8 mouse cellular contexts compared by ENCODE assay signal in the genomic region with DNA sequence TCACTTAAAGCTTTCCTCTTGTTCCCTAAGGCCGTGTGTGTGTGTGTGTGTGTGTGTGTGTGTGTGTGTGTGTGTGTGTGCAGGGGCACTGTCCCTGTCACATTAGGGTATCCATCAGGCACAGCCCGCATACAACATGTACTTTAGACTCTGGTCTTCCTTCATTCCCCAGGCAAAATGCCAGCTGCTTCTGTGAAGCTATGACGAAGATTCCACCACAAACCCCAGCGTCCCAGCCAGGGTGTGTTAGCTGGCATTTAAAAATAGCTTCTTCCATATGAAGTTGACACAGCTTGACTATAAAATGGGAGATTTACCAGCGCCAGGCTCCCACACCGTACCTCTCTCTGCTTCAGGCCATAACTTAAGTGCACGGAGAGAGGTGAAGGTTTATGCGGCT.
DNase-seq lines count a peak whose midpoint lies in the region; ATAC-seq and TF ChIP-seq lines count a peak whose summit lies in the region.

No protein-coding gene starts in this region.

- no peaks in the 10 kb centered on the region for H3K9me3 ChIP-seq in lung, embryonic 14.5 days (ENCODE audit: low read depth, low read length)
- H3K9me3 ChIP-seq in liver, embryonic 12.5 days (replicated peaks), result no peaks in the 10 kb centered on the region
- no peaks in the 10 kb centered on the region for H3K9me3 ChIP-seq in stomach, embryonic 15.5 days

- DNase-seq in lung, embryonic 14.5 days, result peak; percentile 74
- no peak for DNase-seq in lung, adult 2 months
- peak; percentile 60 to 73 for DNase-seq in frontal cortex, postnatal 14 days (ENCODE audit: low spot score in 2 of 2)
- peak; percentile 79 for DNase-seq in kidney, adult 2 months
- no peak for DNase-seq in spleen, postnatal 36 days (ENCODE audit: low spot score in 2 of 2)
- DNase-seq in cerebellum, adult 18-20 months, result no peak

- H3K4me1 ChIP-seq in lung, embryonic 14.5 days (ENCODE audit: insufficient read depth), result no peaks in the 10 kb centered on the region
- H3K4me1 ChIP-seq in lung, adult 2 months (ENCODE audit: control insufficient read depth, insufficient read depth, low read length), result no peaks in the 10 kb centered on the region
- no peaks in the 10 kb centered on the region for H3K4me1 ChIP-seq in kidney, adult 2 months (ENCODE audit: control insufficient read depth, insufficient read depth, low read length)
- peaks cover 53% of the 10 kb centered on the region for H3K4me1 ChIP-seq in liver, embryonic 12.5 days
- H3K4me1 ChIP-seq in stomach, embryonic 15.5 days, result no peaks in the 10 kb centered on the region

- H3K4me3 ChIP-seq in lung, embryonic 14.5 days (ENCODE audit: low read depth, low read length), result no peak overlapping the region
- no peak overlapping the region for H3K4me3 ChIP-seq in lung, adult 2 months (replicated peaks; ENCODE audit: extremely low read depth, low read depth, low read length)
- no peak overlapping the region for H3K4me3 ChIP-seq in kidney, adult 2 months (ENCODE audit: insufficient read depth, low read depth, low read length)
- no peak overlapping the region for H3K4me3 ChIP-seq in liver, embryonic 12.5 days
- no peak overlapping the region for H3K4me3 ChIP-seq in stomach, embryonic 15.5 days (replicated peaks)

- no peak overlapping the region for H3K9ac ChIP-seq in lung, embryonic 14.5 days
- H3K9ac ChIP-seq in liver, embryonic 12.5 days, result peak overlapping the region; percentile 69; the same call in 1 of the 2 replicates
- no peak overlapping the region for H3K9ac ChIP-seq in stomach, embryonic 15.5 days

- WGBS in lung, embryonic 14.5 days, result 62% methylated on average over 8 of the region's 8 CpGs
- WGBS in lung, adult 2 months, result 63% methylated on average over 8 of the region's 8 CpGs
- 56% methylated on average over 8 of the region's 8 CpGs for WGBS in kidney, adult 2 months
- WGBS in liver, embryonic 12.5 days (ENCODE audit: insufficient replicate concordance), result 76% methylated on average over 8 of the region's 8 CpGs
- WGBS in stomach, embryonic 15.5 days, result 67% methylated on average over 8 of the region's 8 CpGs

- TF ChIP-seq CTCF in lung, embryonic 14.5 days (IDR thresholded peaks at IDR 0.05; ENCODE audit: low read depth), result no peak
- TF ChIP-seq CTCF in lung, adult 2 months (IDR thresholded peaks at IDR 0.05; ENCODE audit: insufficient read depth, low read length), result no peak
- TF ChIP-seq CTCF in kidney, adult 2 months (conservative IDR thresholded peaks at IDR 0.05; ENCODE audit: insufficient read depth, insufficient read length, low read depth, low read length), result no peak

- H3K27ac ChIP-seq in lung, embryonic 14.5 days (ENCODE audit: low read depth), result no peak overlapping the region; the same call in 1 of the 2 replicates
- H3K27ac ChIP-seq in kidney, adult 2 months (ENCODE audit: insufficient read depth, low read depth, low read length), result no peak overlapping the region
- H3K27ac ChIP-seq in liver, embryonic 12.5 days, result peak overlapping the region; percentile 90
- H3K27ac ChIP-seq in stomach, embryonic 15.5 days, result peak overlapping the region; percentile 19

- no peak for TF ChIP-seq POLR2A in lung, adult 2 months (IDR thresholded peaks at IDR 0.05; ENCODE audit: borderline replicate concordance, extremely low read depth, low read depth, low read length)
- no peak for TF ChIP-seq POLR2A in kidney, adult 2 months (IDR thresholded peaks at IDR 0.05; ENCODE audit: low read depth, low read length)

- no peak overlapping the region for H3K4me2 ChIP-seq in lung, embryonic 14.5 days
- H3K4me2 ChIP-seq in liver, embryonic 12.5 days, result peak overlapping the region; percentile 71
- no peak overlapping the region for H3K4me2 ChIP-seq in stomach, embryonic 15.5 days

- no peaks in the 10 kb centered on the region for H3K27me3 ChIP-seq in lung, embryonic 14.5 days (ENCODE audit: insufficient read depth, low read length)
- no peaks in the 10 kb centered on the region for H3K27me3 ChIP-seq in kidney, adult 2 months (replicated peaks; ENCODE audit: control insufficient read depth, insufficient read depth, low read length)
- H3K27me3 ChIP-seq in liver, embryonic 12.5 days (replicated peaks), result 0 out of 2 replicates have a peak, but pooled peaks cover 3% of the 10 kb centered on the region
- H3K27me3 ChIP-seq in stomach, embryonic 15.5 days (replicated peaks), result no peaks in the 10 kb centered on the region

- peaks cover 54% of the 10 kb centered on the region for H3K36me3 ChIP-seq in lung, embryonic 14.5 days (ENCODE audit: insufficient read depth)
- no peaks in the 10 kb centered on the region for H3K36me3 ChIP-seq in kidney, adult 2 months (ENCODE audit: control insufficient read depth, insufficient read depth, low read length)
- H3K36me3 ChIP-seq in liver, embryonic 12.5 days, result no peaks in the 10 kb centered on the region
- H3K36me3 ChIP-seq in stomach, embryonic 15.5 days, result no peaks in the 10 kb centered on the region

- ATAC-seq in lung, embryonic 14.5 days (ENCODE audit: insufficient read depth), result no peak
- no peak for ATAC-seq in liver, embryonic 12.5 days
- ATAC-seq in stomach, embryonic 15.5 days (ENCODE audit: insufficient read depth, low FRiP score, low read depth), result no peak

Comparison
In these comparisons a context has a peak if more than half of its experiments do, and no peak if none do; other contexts are left out.
1. DNase-seq: peak in lung, embryonic 14.5 days (single experiment), frontal cortex, postnatal 14 days (2 of 2) and kidney, adult 2 months (single experiment); none in lung, adult 2 months (single experiment), spleen, postnatal 36 days (0 of 2) and cerebellum, adult 18-20 months (0 of 2).
2. H3K27ac ChIP-seq: peak in liver, embryonic 12.5 days (single experiment) and stomach, embryonic 15.5 days (single experiment); none in lung, embryonic 14.5 days (single experiment) and kidney, adult 2 months (single experiment).